Mouse (Mus musculus) CH12.LX (cell line): ENCODE measurements at regions not wholly inside any gene's neighbourhood (a gene's known extent, or its start where the extent isn't known, plus 50 kb on each side); places are given as distances from the start of the nearest gene placed in this dataset.

ENCODE experiments used
- DNase-seq: peaks from one replicate; pipeline ENCODE4 v3.0.0-alpha.2; 2013; ENCODE audit errors: extremely low read depth
- H3K27ac ChIP-seq: 2 replicates; pipeline ENCODE4 v1.5.1; 2012; ENCODE audit warnings: low read depth, mild to moderate bottlenecking, control low read depth, moderate library complexity; ENCODE audit not compliant: insufficient read depth
- H3K27me3 ChIP-seq: replicated peaks from 2 replicates; pipeline ENCODE3; 2012; ENCODE audit warnings: inconsistent platforms
- H3K36me3 ChIP-seq, 2 experiments: replicated peaks in 1 of 2; 2 replicates each; pipeline versions ENCODE3 to v1.6.1; 2012; ENCODE audit warnings: inconsistent platforms in 1 of 2, low read length in 1 of 2, mild to moderate bottlenecking in 1 of 2, mixed read lengths in 1 of 2, moderate library complexity in 1 of 2; ENCODE audit not compliant: control insufficient read depth in 1 of 2, insufficient read depth in 1 of 2
- H3K4me1 ChIP-seq, 2 experiments: 2 replicates each; pipeline ENCODE4 v1.6.1; 2012; ENCODE audit warnings: inconsistent platforms in 1 of 2, moderate library complexity in 1 of 2; ENCODE audit not compliant: insufficient read depth in 2 of 2, control insufficient read depth in 1 of 2
- H3K4me2 ChIP-seq: 2 replicates; pipeline ENCODE4 v1.6.1; 2012; ENCODE audit warnings: low read depth, mild to moderate bottlenecking, control low read depth; ENCODE audit not compliant: poor library complexity, insufficient read depth, severe bottlenecking
- H3K4me3 ChIP-seq, 3 experiments: fragments of 150-350 bp in 1 of 3; sonication (generic) in 1 of 3; replicated peaks in 1 of 3; 2 replicates each; pipeline versions ENCODE3 to v1.5.1; 2011 to 2012; ENCODE audit warnings: low read depth in 2 of 3, low read length in 2 of 3, mild to moderate bottlenecking in 2 of 3, moderate library complexity in 2 of 3, control low read depth in 1 of 3, improper control_type of control experiment in 1 of 3, inconsistent platforms in 1 of 3, mixed read lengths in 1 of 3; ENCODE audit not compliant: poor library complexity in 1 of 3
- H3K79me2 ChIP-seq: replicated peaks from 2 replicates; pipeline ENCODE4 v1.6.1; 2012; ENCODE audit warnings: mild to moderate bottlenecking, moderate library complexity; ENCODE audit not compliant: control insufficient read depth, poor library complexity, insufficient read depth, severe bottlenecking; ENCODE audit errors: extremely low read depth
- H3K9ac ChIP-seq: 2 replicates; pipeline ENCODE4 v1.6.1; 2012; ENCODE audit warnings: low read depth, mild to moderate bottlenecking, control low read depth, moderate library complexity; ENCODE audit not compliant: insufficient read depth
- H3K9me3 ChIP-seq: replicated peaks from 2 replicates; pipeline ENCODE3; 2012; ENCODE audit warnings: low read length, inconsistent platforms, mixed read lengths
- ELF1 ChIP-seq: IDR thresholded peaks from 2 replicates; pipeline ENCODE4 v1.6.1; 2014; ENCODE audit warnings: low read depth, mild to moderate bottlenecking, inconsistent platforms, low read length, improper control_type of control experiment
- HCFC1 ChIP-seq: IDR thresholded peaks from 2 replicates; pipeline ENCODE4 v1.6.1; 2012; ENCODE audit warnings: low read depth, mild to moderate bottlenecking, inconsistent platforms, low read length, improper control_type of control experiment
- JUND ChIP-seq: conservative IDR thresholded peaks from 2 replicates; pipeline ENCODE4 v1.6.1; 2011; ENCODE audit warnings: low read depth, low read length, improper control_type of control experiment
- KAT2A ChIP-seq: IDR thresholded peaks from 2 replicates; pipeline ENCODE4 v1.6.1; 2012; ENCODE audit warnings: low read length, improper control_type of control experiment, inconsistent platforms; ENCODE audit not compliant: insufficient replicate concordance
- MAX ChIP-seq: IDR thresholded peaks from 2 replicates; pipeline ENCODE4 v1.6.1; 2011; ENCODE audit warnings: low read length, improper control_type of control experiment
- MEF2A ChIP-seq: IDR thresholded peaks from 2 replicates; pipeline ENCODE4 v1.6.1; 2014; ENCODE audit warnings: low read depth, mild to moderate bottlenecking, inconsistent platforms, low read length, improper control_type of control experiment, borderline replicate concordance
- MXI1 ChIP-seq: IDR thresholded peaks from 2 replicates; pipeline ENCODE4 v1.6.1; 2011; ENCODE audit warnings: mild to moderate bottlenecking, low read depth, low read length, improper control_type of control experiment
- RAD21 ChIP-seq: IDR thresholded peaks from 2 replicates; pipeline ENCODE4 v1.6.1; 2011; ENCODE audit warnings: low read depth, mild to moderate bottlenecking, low read length, improper control_type of control experiment, moderate library complexity
- RCOR1 ChIP-seq: conservative IDR thresholded peaks from 2 replicates; pipeline ENCODE4 v1.6.1; 2012; ENCODE audit warnings: low read depth, mild to moderate bottlenecking, inconsistent platforms, low read length, improper control_type of control experiment
- dilution Hi-C: fragments of 300-500 bp; cut with MboI; formaldehyde crosslinking; loops from 2 replicates; pipeline ENCODE4 v1.14.3; 2020; ENCODE audit warnings: low sequenced_read_pairs; ENCODE audit not compliant: extremely low pct_unique_long_range_greater_than_20kb, extremely low pct_ligation_motif_present
- in situ Hi-C: fragments of 300-500 bp; cut with MboI; formaldehyde crosslinking; loops from 3 replicates; pipeline ENCODE4 v1.14.3; 2019; ENCODE audit warnings: low sequenced_read_pairs, low pct_ligation_motif_present, low pct_unique_long_range_greater_than_20kb, mixed read lengths

DNA sequence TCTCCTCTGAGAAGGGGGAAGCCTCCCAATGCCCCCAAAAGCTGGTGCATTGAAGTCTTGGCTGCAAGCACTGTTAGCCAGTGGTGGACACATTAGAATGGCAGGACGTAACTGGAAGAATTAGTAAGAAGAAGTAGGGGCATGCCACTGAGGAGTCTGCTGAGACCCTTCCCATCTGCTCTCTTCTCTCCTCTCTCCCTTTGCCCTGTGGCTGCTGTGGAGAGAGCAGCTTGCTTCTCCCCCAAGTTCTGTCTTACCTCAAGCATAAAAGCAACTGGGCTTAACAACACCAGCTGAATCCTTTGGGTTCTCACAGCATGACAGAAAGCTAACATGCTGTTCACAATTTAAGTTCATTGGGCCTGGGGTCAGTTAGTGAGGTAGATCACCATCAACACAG is 95.1 kb downstream of the Ptger2 start:
- Histone ChIP-seq H3K9ac (no peak overlapping the region), H3K27me3 (no peaks in the 10 kb centered on the region), H3K79me2 (no peaks in the 10 kb centered on the region), H3K27ac (no peak overlapping the region), H3K4me3 (no peak overlapping the region), H3K4me1 (peaks cover 0 to 52% of the 10 kb centered on the region in 2 experiments; a peak in 3 of 4 replicates), H3K4me2 (no peak overlapping the region), H3K36me3 (no peaks in the 10 kb centered on the region), H3K9me3 (no peaks in the 10 kb centered on the region)
- no peak for DNase-seq
- in situ Hi-C loops: no loop called here
- TF ChIP-seq MAX: no peak
- no peak for TF ChIP-seq MXI1
- no peak for TF ChIP-seq KAT2A
- no peak for TF ChIP-seq ELF1
- no peak for TF ChIP-seq JUND
- no peak for TF ChIP-seq RCOR1
- no peak for TF ChIP-seq RAD21
- TF ChIP-seq MEF2A: no peak
- no peak for TF ChIP-seq HCFC1
- TF ChIP-seq, all 38 proteins: peak for 0
- dilution Hi-C loops: no loop called here
